Mouse (Mus musculus): ENCODE data around the gene Hsbp1. TPM values are rescaled to one million over a fixed set of nuclear protein-coding genes. Genes with fewer than 3 reads are reported as not detected.

Hsbp1 gene
- polyA plus RNA-seq, 2 experiments, result 214 to 327 TPM

- Histone ChIP-seq H3K9ac (ENCODE audit: low read depth, low read length, severe bottlenecking) (no peak overlapping the region), H3K36me3 (ENCODE audit: control insufficient read depth, insufficient read depth, low read length) (no peaks in the 10 kb centered on the region), H3K4me3 (replicated peaks; ENCODE audit: low read length) (no peak overlapping the region), H3K27me3 (ENCODE audit: control insufficient read depth, insufficient read depth, low read length) (no peaks in the 10 kb centered on the region), H3K9me3 (ENCODE audit: control insufficient read depth, low read length) (no peaks in the 10 kb centered on the region), H3K27ac (replicated peaks; ENCODE audit: low read depth, low read length) (no peak overlapping the region), H3K4me1 (ENCODE audit: control insufficient read depth, insufficient read depth, low read length) (no peaks in the 10 kb centered on the region), H3K4me2 (replicated peaks; ENCODE audit: low read depth, low read length, severe bottlenecking) (no peak overlapping the region)
- DNase-seq (ENCODE audit: low spot score), result no peak
- 37% methylated on average over 3 of the region's 3 CpGs for WGBS
- no peak for TF ChIP-seq POLR2A (IDR thresholded peaks at IDR 0.05; ENCODE audit: borderline replicate concordance, extremely low read depth, insufficient read depth, insufficient read length)
- no peak for ATAC-seq (ENCODE audit: low FRiP score, low read depth)
Observed at GRCm38 (mm10) chr8:119311412-119311811, 32.9 kb upstream of the Hsbp1 start.

- no peak overlapping the region for H3K27ac ChIP-seq (replicated peaks; ENCODE audit: low read depth, low read length)
- H3K9me3 ChIP-seq (ENCODE audit: control insufficient read depth, low read length), result no peaks in the 10 kb centered on the region
- H3K9ac ChIP-seq (ENCODE audit: low read depth, low read length, severe bottlenecking), result no peak overlapping the region
- DNase-seq (ENCODE audit: low spot score) (no peak), ATAC-seq (ENCODE audit: low FRiP score, low read depth) (no peak)
- no peaks in the 10 kb centered on the region for H3K27me3 ChIP-seq (ENCODE audit: control insufficient read depth, insufficient read depth, low read length)
- no peak overlapping the region for H3K4me2 ChIP-seq (replicated peaks; ENCODE audit: low read depth, low read length, severe bottlenecking)
- H3K4me1 ChIP-seq (ENCODE audit: control insufficient read depth, insufficient read depth, low read length), result no peaks in the 10 kb centered on the region
- H3K4me3 ChIP-seq (replicated peaks; ENCODE audit: low read length), result no peak overlapping the region
- WGBS, result 65% methylated on average over 6 of the region's 6 CpGs
- no peaks in the 10 kb centered on the region for H3K36me3 ChIP-seq (ENCODE audit: control insufficient read depth, insufficient read depth, low read length)
- no peak for TF ChIP-seq POLR2A (IDR thresholded peaks at IDR 0.05; ENCODE audit: borderline replicate concordance, extremely low read depth, insufficient read depth, insufficient read length)
Observed at GRCm38 (mm10) chr8:119323215-119323614, 21.1 kb upstream of the Hsbp1 start.

- Histone ChIP-seq H3K4me2 (replicated peaks; ENCODE audit: low read depth, low read length, severe bottlenecking) (no peak overlapping the region), H3K27ac (replicated peaks; ENCODE audit: low read depth, low read length) (no peak overlapping the region), H3K9ac (ENCODE audit: low read depth, low read length, severe bottlenecking) (no peak overlapping the region), H3K27me3 (ENCODE audit: control insufficient read depth, insufficient read depth, low read length) (no peaks in the 10 kb centered on the region), H3K4me1 (ENCODE audit: control insufficient read depth, insufficient read depth, low read length) (no peaks in the 10 kb centered on the region), H3K4me3 (replicated peaks; ENCODE audit: low read length) (no peak overlapping the region), H3K36me3 (ENCODE audit: control insufficient read depth, insufficient read depth, low read length) (no peaks in the 10 kb centered on the region), H3K9me3 (ENCODE audit: control insufficient read depth, low read length) (no peaks in the 10 kb centered on the region; the same call in 1 of the 2 replicates)
- DNase-seq (ENCODE audit: low spot score), result no peak
- no peak for ATAC-seq (ENCODE audit: low FRiP score, low read depth)
- 77% methylated on average over 4 of the region's 4 CpGs for WGBS
- no peak for TF ChIP-seq POLR2A (IDR thresholded peaks at IDR 0.05; ENCODE audit: borderline replicate concordance, extremely low read depth, insufficient read depth, insufficient read length)
Observed at GRCm38 (mm10) chr8:119339546-119339945, 4.7 kb upstream of the Hsbp1 start.

GRCm38 (mm10) chr8:119343606-119344005, 682 bp upstream of the Hsbp1 start:
- Histone ChIP-seq H3K4me2 (replicated peaks; ENCODE audit: low read depth, low read length, severe bottlenecking) (peak overlapping the region; percentile 54), H3K9ac (ENCODE audit: low read depth, low read length, severe bottlenecking) (no peak overlapping the region), H3K4me1 (ENCODE audit: control insufficient read depth, insufficient read depth, low read length) (peaks cover 6% of the 10 kb centered on the region), H3K9me3 (ENCODE audit: control insufficient read depth, low read length) (no peaks in the 10 kb centered on the region), H3K27ac (replicated peaks; ENCODE audit: low read depth, low read length) (no peak overlapping the region), H3K4me3 (replicated peaks; ENCODE audit: low read length) (peak overlapping the region; percentile 98), H3K27me3 (ENCODE audit: control insufficient read depth, insufficient read depth, low read length) (no peaks in the 10 kb centered on the region), H3K36me3 (ENCODE audit: control insufficient read depth, insufficient read depth, low read length) (peaks cover 23% of the 10 kb centered on the region)
- ATAC-seq (ENCODE audit: low FRiP score, low read depth) (no peak), DNase-seq (ENCODE audit: low spot score) (no peak)
- no peak for TF ChIP-seq POLR2A (IDR thresholded peaks at IDR 0.05; ENCODE audit: borderline replicate concordance, extremely low read depth, insufficient read depth, insufficient read length)
- WGBS, result 82% methylated on average over 3 of the region's 3 CpGs

GRCm38 (mm10) chr8:119345029-119345682, 868 bp downstream of the Hsbp1 start:
- no peak overlapping the region for H3K27ac ChIP-seq (replicated peaks; ENCODE audit: low read depth, low read length)
- peaks cover 35% of the 10 kb centered on the region for H3K36me3 ChIP-seq (ENCODE audit: control insufficient read depth, insufficient read depth, low read length)
- no peaks in the 10 kb centered on the region for H3K9me3 ChIP-seq (ENCODE audit: control insufficient read depth, low read length)
- peak overlapping the region; percentile 98 for H3K4me3 ChIP-seq (replicated peaks; ENCODE audit: low read length)
- peak overlapping the region; percentile 95 for H3K9ac ChIP-seq (ENCODE audit: low read depth, low read length, severe bottlenecking)
- peak overlapping the region; percentile 54 for H3K4me2 ChIP-seq (replicated peaks; ENCODE audit: low read depth, low read length, severe bottlenecking)
- DNase-seq (ENCODE audit: low spot score) (no peak), ATAC-seq (ENCODE audit: low FRiP score, low read depth) (no peak)
- TF ChIP-seq POLR2A (IDR thresholded peaks at IDR 0.05; ENCODE audit: borderline replicate concordance, extremely low read depth, insufficient read depth, insufficient read length), result no peak
- H3K27me3 ChIP-seq (ENCODE audit: control insufficient read depth, insufficient read depth, low read length), result no peaks in the 10 kb centered on the region
- 52% methylated on average over 22 of the region's 22 CpGs for WGBS
- H3K4me1 ChIP-seq (ENCODE audit: control insufficient read depth, insufficient read depth, low read length), result peaks cover 6% of the 10 kb centered on the region
